ENCODE assay signal across 7 mouse cellular contexts in the genomic region with DNA sequence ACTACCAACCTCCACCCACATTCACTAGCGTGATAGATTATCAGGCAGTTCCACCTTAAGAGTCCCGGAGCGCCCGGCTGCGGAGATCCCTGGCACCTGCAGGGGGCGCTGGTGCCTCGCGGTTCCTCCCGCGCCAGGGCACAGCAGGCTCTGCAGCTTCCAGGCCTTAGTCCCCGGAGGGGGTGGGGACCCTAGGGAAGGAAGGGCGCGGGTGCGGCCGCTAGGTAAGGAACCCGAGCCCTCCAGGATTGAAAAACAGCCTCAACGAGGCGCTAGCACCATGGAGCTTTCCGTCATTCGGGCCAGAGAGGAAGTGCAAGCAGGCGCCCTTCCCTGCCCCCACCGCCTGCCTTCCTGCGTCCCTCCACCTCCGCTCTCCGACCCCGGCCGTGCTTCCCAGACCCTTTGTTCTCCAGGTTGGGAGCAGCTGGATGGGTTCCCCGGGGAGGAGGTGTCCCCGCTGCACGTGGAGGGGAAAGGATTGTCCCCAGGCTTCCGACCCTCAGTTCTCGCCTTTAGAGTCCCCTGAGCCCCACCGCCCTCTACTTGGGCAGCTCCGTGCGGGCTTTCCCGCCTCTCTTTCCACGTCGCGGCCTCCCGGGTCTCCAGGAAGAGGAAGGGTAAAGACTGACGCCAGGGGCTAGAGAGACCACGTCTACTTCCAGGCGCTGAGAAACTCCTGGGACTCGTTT. TPM values are rescaled to one million over a fixed set of nuclear protein-coding genes. Genes with fewer than 3 reads are reported as not detected.
DNase-seq lines count a peak whose midpoint lies in the region; ATAC-seq and TF ChIP-seq lines count a peak whose summit lies in the region.

No protein-coding gene starts in this region.

- no peaks in the 10 kb centered on the region for H3K27me3 ChIP-seq in embryonic facial prominence, embryonic 11.5 days (ENCODE audit: control insufficient read depth, insufficient read depth, low read length)
- H3K27me3 ChIP-seq in kidney, adult 2 months (replicated peaks; ENCODE audit: control insufficient read depth, insufficient read depth, low read length): no peaks in the 10 kb centered on the region
- no peaks in the 10 kb centered on the region for H3K27me3 ChIP-seq in limb, embryonic 12.5 days
- H3K27me3 ChIP-seq in midbrain, embryonic 15.5 days (replicated peaks): no peaks in the 10 kb centered on the region
- H3K27me3 ChIP-seq in spleen, adult 2 months (ENCODE audit: control insufficient read depth, insufficient read depth, low read length): peaks cover 26% of the 10 kb centered on the region

- H3K4me3 ChIP-seq in embryonic facial prominence, embryonic 11.5 days (ENCODE audit: low read depth, low read length): peak overlapping the region; percentile 46
- peak overlapping the region; percentile 59 for H3K4me3 ChIP-seq in kidney, adult 2 months (ENCODE audit: insufficient read depth, low read depth, low read length)
- peak overlapping the region; percentile 67 for H3K4me3 ChIP-seq in limb, embryonic 12.5 days (replicated peaks)
- peak overlapping the region; percentile 62 for H3K4me3 ChIP-seq in midbrain, embryonic 15.5 days
- peak overlapping the region; percentile 68 for H3K4me3 ChIP-seq in spleen, adult 2 months (ENCODE audit: extremely low read depth, insufficient read depth, insufficient read length)

- TF ChIP-seq POLR2A in kidney, adult 2 months (IDR thresholded peaks at IDR 0.05; ENCODE audit: low read depth, low read length): no peak
- no peak for TF ChIP-seq POLR2A in spleen, adult 2 months (IDR thresholded peaks at IDR 0.05; ENCODE audit: low read depth, low read length)

- 0% methylated on average over 43 of the region's 44 CpGs for WGBS in embryonic facial prominence, embryonic 11.5 days
- under 1% methylated on average over 44 of the region's 44 CpGs for WGBS in kidney, adult 2 months
- under 1% methylated on average over 44 of the region's 44 CpGs for WGBS in limb, embryonic 12.5 days
- WGBS in midbrain, embryonic 15.5 days: under 1% methylated on average over 44 of the region's 44 CpGs
- under 1% methylated on average over 43 of the region's 44 CpGs for WGBS in spleen, adult 2 months

- peak; percentile 98 for DNase-seq in adrenal gland, postnatal 14 days
- DNase-seq in embryonic facial prominence, embryonic 11.5 days (ENCODE audit: low spot score): peak; percentile 99
- peak; percentile 95 to 96 for DNase-seq in heart, adult 18-20 months
- DNase-seq in kidney, adult 2 months: peak; percentile 97
- DNase-seq in spleen, adult 2 months (ENCODE audit: low read depth in 1 of 2, low spot score in 2 of 2): peak; percentile 71 to 85

- no peaks in the 10 kb centered on the region for H3K36me3 ChIP-seq in embryonic facial prominence, embryonic 11.5 days (replicated peaks; ENCODE audit: control insufficient read depth, insufficient read depth, low read depth, low read length)
- no peaks in the 10 kb centered on the region for H3K36me3 ChIP-seq in kidney, adult 2 months (ENCODE audit: control insufficient read depth, insufficient read depth, low read length)
- H3K36me3 ChIP-seq in limb, embryonic 12.5 days: no peaks in the 10 kb centered on the region
- H3K36me3 ChIP-seq in midbrain, embryonic 15.5 days (replicated peaks): no peaks in the 10 kb centered on the region
- no peaks in the 10 kb centered on the region for H3K36me3 ChIP-seq in spleen, adult 2 months (ENCODE audit: control insufficient read depth, insufficient read depth, low read length)

- no peaks in the 10 kb centered on the region for H3K9me3 ChIP-seq in embryonic facial prominence, embryonic 11.5 days (replicated peaks; ENCODE audit: control insufficient read depth, low read length)
- no peaks in the 10 kb centered on the region for H3K9me3 ChIP-seq in limb, embryonic 12.5 days
- no peaks in the 10 kb centered on the region for H3K9me3 ChIP-seq in midbrain, embryonic 15.5 days

- peaks cover 3% of the 10 kb centered on the region; the same call in 1 of the 2 replicates for H3K4me1 ChIP-seq in embryonic facial prominence, embryonic 11.5 days (ENCODE audit: control insufficient read depth, insufficient read depth, low read length)
- H3K4me1 ChIP-seq in kidney, adult 2 months (ENCODE audit: control insufficient read depth, insufficient read depth, low read length): peaks cover 3% of the 10 kb centered on the region; the same call in 1 of the 2 replicates
- H3K4me1 ChIP-seq in limb, embryonic 12.5 days (replicated peaks): peaks cover 32% of the 10 kb centered on the region
- H3K4me1 ChIP-seq in midbrain, embryonic 15.5 days: peaks cover 39% of the 10 kb centered on the region
- H3K4me1 ChIP-seq in spleen, adult 2 months (ENCODE audit: control insufficient read depth, insufficient read depth, insufficient read length): peaks cover 10% of the 10 kb centered on the region

- peak; percentile 91 for ATAC-seq in embryonic facial prominence, embryonic 11.5 days (replicated peaks; ENCODE audit: insufficient number of reproducible peaks, low FRiP score, low TSS enrichment, low read depth)
- ATAC-seq in limb, embryonic 12.5 days (ENCODE audit: insufficient number of reproducible peaks, insufficient read depth, low FRiP score, low TSS enrichment, low read depth): peak; percentile 75
- ATAC-seq in midbrain, embryonic 15.5 days (replicated peaks): peak; percentile 84

- peak overlapping the region; percentile 99 for H3K27ac ChIP-seq in embryonic facial prominence, embryonic 11.5 days (replicated peaks; ENCODE audit: low read depth, low read length)
- peak overlapping the region; percentile 81 for H3K27ac ChIP-seq in kidney, adult 2 months (ENCODE audit: insufficient read depth, low read depth, low read length)
- peak overlapping the region; percentile 99 for H3K27ac ChIP-seq in limb, embryonic 12.5 days
- peak overlapping the region; percentile 95 for H3K27ac ChIP-seq in midbrain, embryonic 15.5 days
- peak overlapping the region; percentile 59 for H3K27ac ChIP-seq in spleen, adult 2 months (ENCODE audit: insufficient read depth, low read length)

- peak overlapping the region; percentile 95 for H3K9ac ChIP-seq in embryonic facial prominence, embryonic 11.5 days (replicated peaks; ENCODE audit: low read length)
- H3K9ac ChIP-seq in limb, embryonic 12.5 days (replicated peaks): peak overlapping the region; percentile 91
- H3K9ac ChIP-seq in midbrain, embryonic 15.5 days: peak overlapping the region; percentile 66

- TF ChIP-seq CTCF in kidney, adult 2 months (conservative IDR thresholded peaks at IDR 0.05; ENCODE audit: insufficient read depth, insufficient read length, low read depth, low read length): peak; percentile 75
- peak; percentile 96 for TF ChIP-seq CTCF in spleen, adult 2 months (IDR thresholded peaks at IDR 0.05; ENCODE audit: extremely low read depth, insufficient read depth, insufficient read length, insufficient replicate concordance)

- H3K4me2 ChIP-seq in embryonic facial prominence, embryonic 11.5 days (ENCODE audit: low read depth, low read length): peak overlapping the region; percentile 92
- peak overlapping the region; percentile 97 for H3K4me2 ChIP-seq in limb, embryonic 12.5 days
- H3K4me2 ChIP-seq in midbrain, embryonic 15.5 days: peak overlapping the region; percentile 98

RNA-seq across cellular contexts. Expression of a gene that starts 9.9 kb away (rescaled TPM):
- total RNA-seq in adrenal gland, postnatal 14 days (2021): 1.7 and 1.8 TPM in 2 replicates
- 6.6 and 9.2 TPM in 2 replicates for polyA plus RNA-seq in embryonic facial prominence, embryonic 11.5 days (2014; fragmentation: Nextera tagmentation; extraction: Ambion mirVana)
- 1 to 10 TPM; 3.4 to 4.3 TPM for total RNA-seq in heart, adult 18-20 months (2021)
- 1.7 and 2.8 TPM in 2 replicates for polyA plus RNA-seq in kidney, adult 2 months (2012; rRNA removed)
- 19.9 and 20.3 TPM in 2 replicates for polyA plus RNA-seq in limb, embryonic 12.5 days (2016; fragmentation: Nextera tagmentation; extraction: Ambion mirVana)
- 8.1 and 11.8 TPM in 2 replicates for polyA plus RNA-seq in midbrain, embryonic 15.5 days (2015; fragmentation: Nextera tagmentation; extraction: Ambion mirVana)
- 0.52 and 1.1 TPM in 2 replicates for polyA plus RNA-seq in spleen, adult 2 months (2012; rRNA removed)

RNA-seq across cellular contexts. Expression of a gene that starts 21.3 kb away (rescaled TPM):
- 4.5 and 4.8 TPM in 2 replicates for total RNA-seq in adrenal gland, postnatal 14 days (2021)
- polyA plus RNA-seq in embryonic facial prominence, embryonic 11.5 days (2014; fragmentation: Nextera tagmentation; extraction: Ambion mirVana): 15.5 and 16.9 TPM in 2 replicates
- 1 to 10 TPM; 2.0 to 2.2 TPM for total RNA-seq in heart, adult 18-20 months (2021)
- 2.4 and 3.7 TPM in 2 replicates for polyA plus RNA-seq in kidney, adult 2 months (2012; rRNA removed)
- 13.9 and 14.0 TPM in 2 replicates for polyA plus RNA-seq in limb, embryonic 12.5 days (2016; fragmentation: Nextera tagmentation; extraction: Ambion mirVana)
- polyA plus RNA-seq in midbrain, embryonic 15.5 days (2015; fragmentation: Nextera tagmentation; extraction: Ambion mirVana): 8.1 and 9.0 TPM in 2 replicates
- polyA plus RNA-seq in spleen, adult 2 months (2012; rRNA removed): 0.22 and 0.46 TPM in 2 replicates

RNA-seq across cellular contexts. Expression of a gene that starts 27.4 kb away (rescaled TPM):
- 39.1 and 56.4 TPM in 2 replicates for total RNA-seq in adrenal gland, postnatal 14 days (2021)
- 40.8 and 44.3 TPM in 2 replicates for polyA plus RNA-seq in embryonic facial prominence, embryonic 11.5 days (2014; fragmentation: Nextera tagmentation; extraction: Ambion mirVana)
- 10 to 100 TPM; 31.0 to 33.4 TPM for total RNA-seq in heart, adult 18-20 months (2021)
- 29.3 and 32.7 TPM in 2 replicates for polyA plus RNA-seq in kidney, adult 2 months (2012; rRNA removed)
- polyA plus RNA-seq in limb, embryonic 12.5 days (2016; fragmentation: Nextera tagmentation; extraction: Ambion mirVana): 67.7 and 77.6 TPM in 2 replicates
- 49.9 and 53.1 TPM in 2 replicates for polyA plus RNA-seq in midbrain, embryonic 15.5 days (2015; fragmentation: Nextera tagmentation; extraction: Ambion mirVana)
- polyA plus RNA-seq in spleen, adult 2 months (2012; rRNA removed): 27.4 and 30.1 TPM in 2 replicates

RNA-seq across cellular contexts. Expression of a gene that starts 30.8 kb away (rescaled TPM):
- total RNA-seq in adrenal gland, postnatal 14 days (2021): not detected in 2 replicates
- not detected in 2 replicates for polyA plus RNA-seq in embryonic facial prominence, embryonic 11.5 days (2014; fragmentation: Nextera tagmentation; extraction: Ambion mirVana)
- total RNA-seq in heart, adult 18-20 months (2021): not detected
- 0.41 TPM in 1 of 2 replicates, not detected in the other for polyA plus RNA-seq in kidney, adult 2 months (2012; rRNA removed)
- polyA plus RNA-seq in limb, embryonic 12.5 days (2016; fragmentation: Nextera tagmentation; extraction: Ambion mirVana): not detected in 2 replicates
- not detected in 2 replicates for polyA plus RNA-seq in midbrain, embryonic 15.5 days (2015; fragmentation: Nextera tagmentation; extraction: Ambion mirVana)
- not detected in 2 replicates for polyA plus RNA-seq in spleen, adult 2 months (2012; rRNA removed)

Comparison
In these comparisons a context has a peak if more than half of its experiments do, and no peak if none do; other contexts are left out.
1. Peak in every context shown above with its lines: DNase-seq, ATAC-seq, H3K4me3 ChIP-seq and H3K27ac ChIP-seq.